14 mouse cellular contexts compared by ENCODE assay signal in genomic region chr9:53750899-53751298, GRCm38 (mm10). TPM values are rescaled to one million over a fixed set of nuclear protein-coding genes. Genes with fewer than 3 reads are reported as not detected.
DNase-seq lines count a peak whose midpoint lies in the region; ATAC-seq and TF ChIP-seq lines count a peak whose summit lies in the region.
"Had no signal": no experiment of that assay in that cellular context is flagged by ENCODE, and none has a peak within 500 bp of the region (broad histone marks: within the 10 kb centered on the region; RNA-seq: fewer than 3 reads in every experiment).

No protein-coding gene starts in this region.

- no peak overlapping the region for H3K27ac ChIP-seq in hindbrain, postnatal 0 days
- H3K27ac ChIP-seq in hindbrain, embryonic 11.5 days (ENCODE audit: low read depth, low read length) = no peak overlapping the region
- H3K27ac ChIP-seq in cortical plate, adult 2 months (ENCODE audit: insufficient read depth, low read length) = no peak overlapping the region
- no peak overlapping the region for H3K27ac ChIP-seq in embryonic facial prominence, embryonic 10.5 days (replicated peaks)
- no peak overlapping the region for H3K27ac ChIP-seq in neural tube, embryonic 15.5 days (replicated peaks)

- H3K9me3 ChIP-seq in hindbrain, postnatal 0 days (ENCODE audit: low read length) = no peaks in the 10 kb centered on the region
- H3K9me3 ChIP-seq in hindbrain, embryonic 11.5 days (ENCODE audit: control insufficient read depth, low read length) = no peaks in the 10 kb centered on the region
- H3K9me3 ChIP-seq in embryonic facial prominence, embryonic 10.5 days = no peaks in the 10 kb centered on the region
- no peaks in the 10 kb centered on the region for H3K9me3 ChIP-seq in neural tube, embryonic 15.5 days (replicated peaks)

- 51% methylated on average over 5 of the region's 5 CpGs for WGBS in hindbrain, postnatal 0 days
- WGBS in hindbrain, embryonic 11.5 days = 52% methylated on average over 5 of the region's 5 CpGs
- 47% methylated on average over 5 of the region's 5 CpGs for WGBS in embryonic facial prominence, embryonic 10.5 days
- 43% methylated on average over 5 of the region's 5 CpGs for WGBS in neural tube, embryonic 15.5 days

- no peaks in the 10 kb centered on the region for H3K27me3 ChIP-seq in hindbrain, postnatal 0 days (ENCODE audit: insufficient read depth, low read length)
- H3K27me3 ChIP-seq in hindbrain, embryonic 11.5 days (ENCODE audit: control insufficient read depth, insufficient read depth, low read length) = no peaks in the 10 kb centered on the region
- H3K27me3 ChIP-seq in embryonic facial prominence, embryonic 10.5 days (replicated peaks; ENCODE audit: low read depth, poor library complexity, severe bottlenecking) = no peaks in the 10 kb centered on the region
- no peaks in the 10 kb centered on the region for H3K27me3 ChIP-seq in neural tube, embryonic 15.5 days (replicated peaks)

- no peak for DNase-seq in hindbrain, postnatal 0 days (ENCODE audit: low spot score)
- DNase-seq in hindbrain, embryonic 11.5 days (ENCODE audit: low spot score) = no peak
- DNase-seq in thymus, postnatal 0 days (ENCODE audit: low spot score) = peak; percentile 19
- DNase-seq in thymus, postnatal 4 days = no peak
- no peak for DNase-seq in embryonic facial prominence, embryonic 10.5 days (ENCODE audit: low spot score)
- no peak for DNase-seq in layer of hippocampus, adult 8-10 months (ENCODE audit: low spot score in 2 of 2)
- DNase-seq: adrenal gland, postnatal 36 days; cerebellum, adult 9-10 months; gastrocnemius, postnatal 25 days; heart, postnatal 10 days; kidney, adult 11 months; lung, adult 18-20 months had no signal

- H3K4me1 ChIP-seq in hindbrain, postnatal 0 days (ENCODE audit: insufficient read depth, low read length) = no peaks in the 10 kb centered on the region
- no peaks in the 10 kb centered on the region for H3K4me1 ChIP-seq in hindbrain, embryonic 11.5 days (replicated peaks; ENCODE audit: control insufficient read depth, insufficient read depth, low read length)
- no peaks in the 10 kb centered on the region for H3K4me1 ChIP-seq in cortical plate, adult 2 months (ENCODE audit: control insufficient read depth, insufficient read depth, low read length)
- no peaks in the 10 kb centered on the region for H3K4me1 ChIP-seq in embryonic facial prominence, embryonic 10.5 days
- no peaks in the 10 kb centered on the region for H3K4me1 ChIP-seq in neural tube, embryonic 15.5 days

- H3K4me2 ChIP-seq in hindbrain, postnatal 0 days (ENCODE audit: low read depth, low read length) = no peak overlapping the region
- H3K4me2 ChIP-seq in hindbrain, embryonic 11.5 days (replicated peaks; ENCODE audit: low read depth, low read length) = no peak overlapping the region
- no peak overlapping the region for H3K4me2 ChIP-seq in neural tube, embryonic 15.5 days

- no peak overlapping the region for H3K9ac ChIP-seq in hindbrain, postnatal 0 days (replicated peaks; ENCODE audit: low read length)
- H3K9ac ChIP-seq in hindbrain, embryonic 11.5 days (ENCODE audit: low read depth, low read length) = no peak overlapping the region
- H3K9ac ChIP-seq in neural tube, embryonic 15.5 days (replicated peaks) = no peak overlapping the region

- no peaks in the 10 kb centered on the region for H3K36me3 ChIP-seq in hindbrain, postnatal 0 days (ENCODE audit: insufficient read depth, low read length)
- no peaks in the 10 kb centered on the region for H3K36me3 ChIP-seq in hindbrain, embryonic 11.5 days (ENCODE audit: control insufficient read depth, insufficient read depth, low read length)
- H3K36me3 ChIP-seq in embryonic facial prominence, embryonic 10.5 days (replicated peaks) = no peaks in the 10 kb centered on the region
- H3K36me3 ChIP-seq in neural tube, embryonic 15.5 days = no peaks in the 10 kb centered on the region

- no peak for ATAC-seq in hindbrain, postnatal 0 days
- ATAC-seq in hindbrain, embryonic 11.5 days (ENCODE audit: low FRiP score) = no peak
- no peak for ATAC-seq in neural tube, embryonic 15.5 days (ENCODE audit: low FRiP score)

- TF ChIP-seq POLR2A in cortical plate, adult 2 months (IDR thresholded peaks at IDR 0.05; ENCODE audit: extremely low read depth, insufficient read depth, low read length) = no peak

- no peak overlapping the region for H3K4me3 ChIP-seq in hindbrain, postnatal 0 days (ENCODE audit: low read length)
- H3K4me3 ChIP-seq in hindbrain, embryonic 11.5 days (ENCODE audit: low read depth, low read length) = no peak overlapping the region
- H3K4me3 ChIP-seq in cortical plate, adult 2 months (ENCODE audit: insufficient read depth, low read length) = no peak overlapping the region
- H3K4me3 ChIP-seq in embryonic facial prominence, embryonic 10.5 days = no peak overlapping the region
- H3K4me3 ChIP-seq in neural tube, embryonic 15.5 days (replicated peaks) = no peak overlapping the region

- TF ChIP-seq CTCF in hindbrain, postnatal 0 days (IDR thresholded peaks at IDR 0.05; ENCODE audit: low read depth) = peak; percentile 18; the same call in 1 of the 2 replicates
- TF ChIP-seq CTCF in cortical plate, adult 2 months (IDR thresholded peaks at IDR 0.05; ENCODE audit: extremely low read depth, insufficient read depth, low read length) = peak; percentile 16; the same call in 1 of the 2 replicates

RNA-seq across cellular contexts. Expression of gene Slc35f2, which starts 20.4 kb away (rescaled TPM):
- total RNA-seq in hindbrain, postnatal 0 days (2014; rRNA removed) = 12.1 and 18.4 TPM in 2 replicates
- 20.4 and 20.6 TPM in 2 replicates for polyA plus RNA-seq in hindbrain, postnatal 0 days (2015; fragmentation: Nextera tagmentation; extraction: Ambion mirVana)
- polyA plus RNA-seq in hindbrain, embryonic 11.5 days (2014; fragmentation: Nextera tagmentation; extraction: Ambion mirVana) = 2.1 and 3.3 TPM in 2 replicates
- 8.8 and 9.4 TPM in 2 replicates for polyA plus RNA-seq in thymus, postnatal 0 days (2015; fragmentation: Nextera tagmentation; extraction: Ambion mirVana)
- 5.7 and 6.2 TPM in 2 replicates for polyA plus RNA-seq in cortical plate, adult 2 months (2012; rRNA removed)
- polyA plus RNA-seq in embryonic facial prominence, embryonic 10.5 days (2016; fragmentation: Nextera tagmentation; extraction: Ambion mirVana) = 7.0 and 7.7 TPM in 2 replicates
- 25.6 and 29.8 TPM in 2 replicates for polyA plus RNA-seq in neural tube, embryonic 15.5 days (2015; fragmentation: Nextera tagmentation; extraction: Ambion mirVana)
- total RNA-seq in layer of hippocampus, adult 8-10 months (2022) = 1 to 10 TPM; 3.9 to 4.4 (median 4.1) TPM
- total RNA-seq: gastrocnemius, postnatal 25 days had no signal

RNA-seq across cellular contexts. Expression of gene Rab39, which starts 44.9 kb away (rescaled TPM):
- total RNA-seq in hindbrain, postnatal 0 days (2014; rRNA removed) = 3.3 and 4.6 TPM in 2 replicates
- 1.9 and 2.3 TPM in 2 replicates for polyA plus RNA-seq in hindbrain, postnatal 0 days (2015; fragmentation: Nextera tagmentation; extraction: Ambion mirVana)
- 4.6 and 5.9 TPM in 2 replicates for polyA plus RNA-seq in hindbrain, embryonic 11.5 days (2014; fragmentation: Nextera tagmentation; extraction: Ambion mirVana)
- polyA plus RNA-seq in thymus, postnatal 0 days (2015; fragmentation: Nextera tagmentation; extraction: Ambion mirVana) = 0.39 and 0.42 TPM in 2 replicates
- 0.45 and 0.69 TPM in 2 replicates for polyA plus RNA-seq in cortical plate, adult 2 months (2012; rRNA removed)
- polyA plus RNA-seq in embryonic facial prominence, embryonic 10.5 days (2016; fragmentation: Nextera tagmentation; extraction: Ambion mirVana) = 1.4 and 1.5 TPM in 2 replicates
- 3.6 and 3.9 TPM in 2 replicates for polyA plus RNA-seq in neural tube, embryonic 15.5 days (2015; fragmentation: Nextera tagmentation; extraction: Ambion mirVana)
- total RNA-seq in layer of hippocampus, adult 8-10 months (2022) = 1 to 10 TPM; 2.4 to 3.2 (median 2.7) TPM
- total RNA-seq: gastrocnemius, postnatal 25 days had no signal
